Mouse (Mus musculus) limb, embryonic 14.5 days (tissue): ENCODE measurements around the gene Unc13a. TPM values are rescaled to one million over a fixed set of nuclear protein-coding genes. Genes with fewer than 3 reads are reported as not detected.

Experiments used
- ATAC-seq: fragments of 200-750 bp; cut with Nextera tagmentation; 2 replicates; pipeline ENCODE4 v1.8.0; 2017; ENCODE audit warnings: low read depth, moderate number of reproducible peaks, moderate TSS enrichment; ENCODE audit not compliant: low FRiP score
- DNase-seq: peaks from one replicate; pipeline ENCODE4 v3.0.0-alpha.2; 2015; ENCODE audit warnings: low spot score
- H3K27ac ChIP-seq: fragments of 300-500 bp; sonication (generic); replicated peaks from 2 replicates; pipeline ENCODE4 v1.5.1; 2014; ENCODE audit warnings: low read depth, mild to moderate bottlenecking, low read length, moderate library complexity, mixed read lengths
- H3K27me3 ChIP-seq: fragments of 300-500 bp; sonication (generic); 2 replicates; pipeline ENCODE4 v1.6.1; 2014; ENCODE audit warnings: low read length, mixed read lengths; ENCODE audit not compliant: control insufficient read depth, insufficient read depth
- H3K36me3 ChIP-seq: fragments of 300-500 bp; sonication (generic); 2 replicates; pipeline ENCODE4 v1.6.1; 2014; ENCODE audit warnings: mild to moderate bottlenecking, low read length, moderate library complexity, mixed read lengths; ENCODE audit not compliant: control insufficient read depth, insufficient read depth
- H3K4me1 ChIP-seq: fragments of 300-500 bp; sonication (generic); 2 replicates; pipeline ENCODE4 v1.6.1; 2014; ENCODE audit warnings: antibody characterized with exemption, low read length, mixed read lengths; ENCODE audit not compliant: control insufficient read depth, insufficient read depth
- H3K4me2 ChIP-seq: fragments of 300-500 bp; sonication (generic); replicated peaks from 2 replicates; pipeline ENCODE4 v1.6.1; 2014; ENCODE audit warnings: low read depth, mild to moderate bottlenecking, low read length, moderate library complexity; ENCODE audit not compliant: severe bottlenecking
- H3K4me3 ChIP-seq: fragments of 300-500 bp; sonication (generic); replicated peaks from 2 replicates; pipeline ENCODE4 v1.5.1; 2014; ENCODE audit warnings: low read length
- H3K9ac ChIP-seq: fragments of 300-500 bp; sonication (generic); 2 replicates; pipeline ENCODE4 v1.6.1; 2014; ENCODE audit warnings: mild to moderate bottlenecking, low read depth, low read length, moderate library complexity; ENCODE audit not compliant: severe bottlenecking
- H3K9me3 ChIP-seq: fragments of 300-500 bp; sonication (generic); 2 replicates; pipeline ENCODE4 v1.6.1; 2016; ENCODE audit warnings: low read length; ENCODE audit not compliant: control insufficient read depth
- POLR2A ChIP-seq: fragments of 200-500 bp; IDR thresholded peaks from 2 replicates; pipeline ENCODE4 v1.8.0; 2012; ENCODE audit warnings: inconsistent platforms, mild to moderate bottlenecking, moderate library complexity, borderline replicate concordance; ENCODE audit not compliant: insufficient read depth, insufficient read length; ENCODE audit errors: extremely low read depth
- WGBS: fragments of 180-500 bp; shearing (Covaris S2); extraction: QIAGEN DNeasy Blood & Tissue Kit; methylation state at CpG from one replicate; pipeline ENCODE4 v1.1.7; 2014; 5-methylcytosine and 5-hydroxymethylcytosine counted together
- polyA plus RNA-seq, 2 experiments: library from polyadenylated mRNA; depleted of rRNA in 1 of 2; stranded (reverse) in 1 of 2; unstranded in 1 of 2; fragments of >200 nt; fragmentation: Nextera tagmentation in 1 of 2; extraction: Ambion mirVana in 1 of 2; gene quantifications; 2 replicates each; pipeline versions ENCODE4 v1.2.1 to v1.2.3; 2012 to 2014

The Unc13a gene
- polyA plus RNA-seq, 2 experiments: 0.39 to 0.91 TPM

DNA sequence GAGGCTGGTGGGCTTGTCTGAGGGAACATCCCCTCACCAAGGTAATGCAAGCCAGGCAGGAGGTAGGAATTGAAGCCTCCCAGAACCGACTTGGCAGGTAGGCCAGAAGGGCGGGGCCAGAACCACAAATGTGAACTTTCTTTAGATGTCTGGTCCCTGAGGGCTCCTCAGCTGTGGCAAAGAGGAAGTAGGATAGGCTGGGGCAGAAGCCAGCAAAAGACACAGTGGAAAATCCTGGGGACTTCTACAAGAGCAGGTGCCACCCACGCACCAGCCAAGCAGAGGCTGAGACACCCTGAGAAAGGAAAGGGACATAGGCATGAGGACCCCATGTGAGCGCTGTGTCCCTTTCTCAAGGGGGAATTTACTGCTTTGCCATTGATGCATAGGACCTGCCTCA, 74.8 kb downstream of the Unc13a start:
- no peak for TF ChIP-seq POLR2A
- DNase-seq (no peak), ATAC-seq (no peak)
- H3K27me3 ChIP-seq: peaks cover 6% of the 10 kb centered on the region
- no peaks in the 10 kb centered on the region for H3K9me3 ChIP-seq
- H3K4me2 ChIP-seq: no peak overlapping the region
- H3K4me1 ChIP-seq: peaks cover 6% of the 10 kb centered on the region
- 66% methylated on average over 4 of the region's 4 CpGs for WGBS
- no peak overlapping the region for H3K27ac ChIP-seq
- H3K4me3 ChIP-seq: no peak overlapping the region
- H3K36me3 ChIP-seq: no peaks in the 10 kb centered on the region
- no peak overlapping the region for H3K9ac ChIP-seq

DNA sequence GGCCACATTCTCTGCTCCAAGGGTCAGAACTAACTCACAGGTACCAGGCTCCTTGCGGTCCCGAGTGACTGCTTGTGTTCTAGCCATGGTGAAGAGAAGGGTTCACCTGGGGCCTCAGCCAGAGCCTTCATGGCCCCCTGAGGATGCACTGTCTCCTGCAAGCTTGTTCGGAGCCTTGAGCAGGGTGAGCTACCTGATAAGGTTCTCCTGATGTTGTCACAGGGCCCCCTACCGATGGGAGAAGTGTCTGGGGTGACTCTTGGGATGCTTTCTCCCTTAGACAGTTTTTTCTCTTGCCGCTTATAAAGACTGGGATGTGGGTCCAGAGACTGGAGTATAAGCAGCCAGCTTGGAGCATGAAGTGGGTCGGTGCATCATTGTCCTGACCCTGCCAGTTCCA, 75.2 kb downstream of the Unc13a start:
- ATAC-seq (no peak), DNase-seq (no peak)
- Histone ChIP-seq H3K4me1 (peaks cover 6% of the 10 kb centered on the region), H3K4me2 (no peak overlapping the region), H3K27ac (no peak overlapping the region), H3K4me3 (no peak overlapping the region), H3K36me3 (no peaks in the 10 kb centered on the region), H3K27me3 (peaks cover 2% of the 10 kb centered on the region), H3K9me3 (no peaks in the 10 kb centered on the region), H3K9ac (no peak overlapping the region)
- WGBS: 57% methylated on average over 6 of the region's 6 CpGs
- no peak for TF ChIP-seq POLR2A

DNA sequence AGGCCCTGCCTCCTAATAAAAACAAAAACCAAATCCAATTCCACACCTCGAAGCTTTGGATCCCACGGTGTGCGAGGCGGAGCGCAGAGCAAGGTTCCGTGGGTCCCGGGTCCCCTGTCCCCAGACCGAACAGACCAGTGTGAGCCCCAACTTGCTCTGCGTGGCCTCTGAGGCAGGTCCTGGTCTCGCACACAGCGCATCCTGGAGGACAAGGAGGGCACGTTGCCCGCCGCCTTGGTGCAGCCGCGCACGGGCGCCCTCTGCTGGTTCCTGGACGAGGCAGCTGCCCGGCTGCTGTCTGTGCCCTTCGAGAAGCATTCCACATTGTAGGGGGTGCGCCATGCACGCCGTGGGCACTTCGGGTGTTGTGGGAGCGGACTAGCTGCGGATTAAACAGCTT, 75.7 kb downstream of the Unc13a start:
- peak; percentile 2; the same call in 1 of the 2 replicates for ATAC-seq

DNA sequence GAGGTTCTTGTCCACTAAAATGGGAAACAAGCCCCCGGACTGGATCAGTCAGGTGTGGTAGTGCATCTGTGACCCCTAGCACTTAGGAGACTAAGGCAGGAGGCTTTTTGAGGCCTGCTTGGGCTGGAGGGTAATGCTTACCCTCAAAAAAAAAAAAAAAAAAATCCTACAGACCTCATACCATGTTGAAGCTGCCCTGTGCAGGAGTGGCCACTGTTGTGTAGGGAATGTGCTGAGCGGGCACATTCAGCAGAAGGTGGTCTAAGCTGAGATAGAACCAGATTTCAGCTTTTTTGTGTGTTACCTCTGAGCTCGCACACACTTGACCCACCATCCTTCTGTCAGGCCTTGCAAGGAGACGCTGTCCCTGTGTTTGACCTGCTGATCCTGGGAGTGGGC, 77.2 kb downstream of the Unc13a start:
- DNase-seq: no peak
- ATAC-seq: no peak
- Histone ChIP-seq H3K27ac (no peak overlapping the region), H3K36me3 (no peaks in the 10 kb centered on the region), H3K9ac (no peak overlapping the region), H3K9me3 (no peaks in the 10 kb centered on the region), H3K4me2 (no peak overlapping the region), H3K4me1 (peaks cover 9% of the 10 kb centered on the region), H3K4me3 (no peak overlapping the region), H3K27me3 (no peaks in the 10 kb centered on the region)
- 95% methylated on average over 4 of the region's 4 CpGs for WGBS
- TF ChIP-seq POLR2A: no peak

More for the DNA sequence above, 75.7 kb downstream of the Unc13a start:
- peak; percentile 79 for DNase-seq
- Histone ChIP-seq H3K9ac (no peak overlapping the region), H3K4me2 (0 out of 2 replicates have a peak overlapping the region, but pooled peaks have one; percentile 29), H3K4me3 (no peak overlapping the region), H3K9me3 (no peaks in the 10 kb centered on the region), H3K27ac (no peak overlapping the region), H3K36me3 (no peaks in the 10 kb centered on the region), H3K27me3 (no peaks in the 10 kb centered on the region), H3K4me1 (peaks cover 8% of the 10 kb centered on the region)
- 0 out of 2 replicates have a peak, but pooled peaks have one; percentile 19 for TF ChIP-seq POLR2A
- 12% methylated on average over 24 of the region's 27 CpGs for WGBS

DNA sequence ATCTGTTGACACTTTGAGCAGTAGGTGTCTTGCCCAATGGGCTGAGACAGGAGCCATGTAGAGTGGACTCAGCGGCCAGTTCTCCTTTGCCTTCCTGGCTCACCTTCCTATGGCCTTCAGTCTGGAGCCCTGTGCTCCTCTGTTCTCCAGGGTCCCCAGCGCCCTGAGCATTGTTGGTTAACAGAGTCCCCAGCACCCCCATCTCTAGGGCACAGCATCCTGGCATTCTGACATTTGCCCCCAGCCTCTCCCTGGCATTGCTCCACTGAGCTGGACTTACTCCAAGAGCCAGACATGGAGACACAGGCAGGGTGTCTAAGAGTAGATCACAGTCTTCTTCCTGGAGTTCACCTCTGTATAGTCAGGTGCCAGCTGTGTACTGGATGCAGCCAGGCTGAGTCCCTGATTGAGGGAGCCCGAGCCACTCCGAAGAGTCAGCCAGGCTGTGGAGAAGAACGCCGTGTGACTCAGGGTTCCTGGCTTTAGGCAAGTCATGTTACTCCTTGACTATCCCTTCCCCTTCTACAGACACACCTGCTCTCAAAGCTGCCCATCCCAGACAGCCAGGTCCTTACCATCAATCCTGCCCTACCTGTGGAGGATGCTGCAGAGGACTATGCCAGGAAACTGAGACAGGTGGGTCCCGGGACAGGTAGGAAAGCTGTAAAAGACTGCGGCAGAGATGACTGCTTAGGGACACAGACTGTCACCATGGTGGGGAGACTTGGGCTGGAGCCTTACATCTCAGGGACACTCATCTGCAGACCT, 77.8 kb downstream of the Unc13a start:
- Histone ChIP-seq H3K4me2 (no peak overlapping the region), H3K9ac (no peak overlapping the region), H3K4me1 (peaks cover 9% of the 10 kb centered on the region), H3K27me3 (no peaks in the 10 kb centered on the region), H3K9me3 (no peaks in the 10 kb centered on the region), H3K4me3 (0 out of 2 replicates have a peak overlapping the region, but pooled peaks have one; percentile 69), H3K27ac (no peak overlapping the region), H3K36me3 (no peaks in the 10 kb centered on the region)
- no peak for DNase-seq
- no peak for ATAC-seq
- no peak for TF ChIP-seq POLR2A
- WGBS: 91% methylated on average over 8 of the region's 8 CpGs
